Mouse (Mus musculus) neural tube, embryonic 10.5 days (tissue): ENCODE measurements around the gene Rorc.

Experiments
- DNase-seq: peaks from one replicate; pipeline ENCODE4 v3.0.0-alpha.2; 2017; ENCODE audit warnings: low spot score; ENCODE audit errors: extremely low spot score

Gene Rorc

DNA sequence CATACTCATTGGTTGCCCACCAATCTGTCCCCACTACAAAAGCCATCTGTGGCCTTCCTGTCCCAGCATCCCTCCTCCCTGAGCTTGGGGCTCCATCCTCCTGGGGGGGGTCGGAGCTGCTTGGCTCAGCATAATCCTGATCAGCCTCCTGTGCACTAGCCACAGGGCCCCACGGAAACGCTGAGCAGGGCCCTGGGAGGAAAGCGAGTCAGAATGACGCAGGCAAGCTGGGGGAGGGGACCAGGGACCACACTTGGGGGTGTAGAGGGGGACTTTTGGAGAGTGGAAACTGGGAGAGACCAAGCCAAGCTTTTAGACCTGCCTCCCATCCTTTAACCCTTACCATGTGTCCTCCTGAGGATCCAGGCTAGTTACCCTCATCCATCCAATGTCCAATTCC lies 3.3 kb downstream of the Rorc start:
- no peak for DNase-seq

DNA sequence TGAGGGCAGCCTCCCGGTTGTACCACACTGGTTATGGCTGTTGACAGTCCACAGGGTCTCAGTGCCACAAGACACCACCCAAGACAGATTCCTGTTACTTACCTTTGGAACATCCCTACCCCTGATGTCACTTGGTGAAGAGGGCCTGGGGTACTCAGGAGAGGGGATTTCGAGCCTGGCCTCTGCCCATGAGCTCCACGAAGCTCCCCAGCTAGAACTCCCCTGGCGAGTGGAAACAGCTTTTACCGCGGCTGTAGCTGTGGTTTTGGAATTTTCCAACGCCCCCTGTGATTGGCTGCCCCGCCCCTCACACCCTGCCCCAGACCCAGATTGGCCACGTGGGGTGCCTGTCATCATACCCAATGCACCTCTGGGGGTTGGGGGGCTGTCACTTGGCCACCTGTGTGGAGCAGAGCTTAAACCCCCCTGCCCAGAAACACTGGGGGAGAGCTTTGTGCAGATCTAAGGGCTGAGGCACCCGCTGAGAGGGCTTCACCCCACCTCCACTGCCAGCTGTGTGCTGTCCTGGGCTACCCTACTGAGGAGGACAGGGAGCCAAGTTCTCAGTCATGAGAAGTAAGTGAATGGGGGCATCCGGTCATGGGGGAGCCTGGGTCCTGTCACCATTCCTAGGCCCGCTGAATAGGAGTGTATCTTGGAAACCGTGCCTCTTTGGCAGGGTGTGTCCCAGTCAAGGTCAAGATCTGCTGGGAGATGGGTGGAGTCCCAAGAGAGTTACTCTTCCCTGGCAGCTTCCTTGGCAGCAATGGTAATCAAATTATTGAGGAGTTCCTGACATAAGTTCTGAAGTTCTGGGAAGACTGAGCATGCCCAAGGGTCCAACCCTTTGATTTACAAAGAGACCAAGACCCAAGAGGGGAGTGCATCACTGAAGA lies 4.7 kb downstream of the Rorc start:
- no peak for DNase-seq

DNA sequence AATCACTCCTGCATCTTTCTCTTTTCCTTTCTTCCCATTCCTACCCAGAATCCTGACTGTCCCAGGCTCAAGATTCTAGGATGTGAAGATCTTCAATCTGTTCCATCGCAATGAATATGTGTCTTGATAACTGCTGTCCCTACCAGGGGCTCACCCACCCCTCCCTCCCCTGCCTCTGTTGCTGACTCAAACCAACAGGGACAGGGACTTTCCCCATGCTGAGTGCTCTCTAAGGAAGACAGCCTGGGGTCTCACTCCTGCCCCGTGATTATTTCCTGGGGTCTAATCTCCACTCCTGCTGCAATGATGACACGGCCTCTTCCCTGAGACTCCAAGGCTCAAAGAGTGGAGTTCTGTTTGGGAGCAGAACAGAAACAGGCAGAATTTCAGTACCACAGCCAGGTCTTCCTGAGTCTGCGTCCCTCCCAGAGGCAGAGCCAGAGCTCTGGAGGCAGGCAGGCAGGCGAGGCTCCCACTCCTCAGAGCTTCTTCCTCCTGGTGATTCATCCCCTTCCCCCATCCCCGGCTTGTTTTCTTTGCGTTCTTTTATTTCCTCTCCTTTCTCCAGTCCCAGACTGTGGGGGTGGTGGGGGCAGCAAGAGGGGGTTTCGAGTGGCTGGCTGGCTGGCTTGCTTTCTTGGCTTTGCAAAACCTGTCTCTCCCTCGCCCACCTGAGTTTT lies 7.4 kb downstream of the Rorc start:
- DNase-seq, result no peak

DNA sequence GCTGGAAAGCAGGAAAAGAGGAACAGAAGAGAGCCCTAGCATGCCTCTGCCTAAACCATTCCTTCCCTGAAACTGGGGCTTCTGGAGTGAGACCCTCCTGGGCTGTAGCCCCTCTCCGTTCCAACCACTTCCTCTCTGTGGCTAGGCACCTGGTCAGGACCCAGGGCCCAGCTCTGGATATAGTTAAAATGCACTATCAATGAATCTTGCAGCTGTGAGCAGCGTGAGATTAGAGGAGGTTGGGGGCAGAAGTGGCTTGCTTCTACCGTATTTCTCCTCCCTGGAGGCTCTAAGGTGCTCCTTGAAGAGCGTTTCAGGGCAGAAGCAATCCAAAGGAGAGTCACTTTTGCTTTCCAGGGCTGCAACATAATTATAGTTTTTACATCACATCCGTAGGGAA lies 9.7 kb downstream of the Rorc start:
- no peak for DNase-seq

DNA sequence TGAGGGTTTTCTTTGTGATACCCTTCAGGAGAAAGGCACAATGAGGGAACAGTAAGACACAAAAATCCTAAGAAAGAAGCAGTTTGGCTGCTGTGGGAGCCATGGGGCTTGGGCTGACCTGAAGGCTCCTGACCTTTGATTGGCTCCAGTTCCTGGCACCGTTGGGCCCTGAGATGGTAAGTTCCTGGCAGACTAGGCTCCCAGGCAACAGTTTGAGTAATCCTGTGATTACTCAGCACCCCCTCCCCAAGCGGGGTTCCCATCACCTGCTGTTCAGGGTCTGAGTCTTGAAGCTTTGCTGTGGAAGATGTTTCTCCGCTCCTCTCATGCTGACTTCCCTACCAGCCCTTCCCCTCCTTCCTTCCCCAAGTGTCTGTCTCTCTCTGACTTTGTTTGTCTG lies 10.9 kb downstream of the Rorc start:
- no peak for DNase-seq

DNA sequence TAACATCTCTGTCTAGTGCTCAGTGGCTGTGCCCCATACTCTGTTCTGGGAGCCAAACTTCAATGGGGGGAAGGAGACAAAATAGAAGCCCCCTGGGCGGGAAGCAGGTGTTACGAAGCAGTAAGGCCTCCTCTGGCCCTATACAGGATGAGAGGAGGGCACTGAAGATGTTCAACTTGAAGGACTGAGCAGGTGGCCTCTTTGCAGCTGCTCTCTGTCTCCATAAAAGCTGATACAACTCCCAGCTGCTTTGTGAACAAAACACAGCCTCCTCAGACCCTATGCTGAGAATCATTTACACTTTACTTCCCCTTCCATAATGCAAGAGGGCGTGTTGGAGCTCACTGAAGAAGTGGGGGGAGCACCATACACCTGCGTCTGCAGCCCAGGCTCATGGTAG lies 14.1 kb downstream of the Rorc start:
- no peak for DNase-seq

DNA sequence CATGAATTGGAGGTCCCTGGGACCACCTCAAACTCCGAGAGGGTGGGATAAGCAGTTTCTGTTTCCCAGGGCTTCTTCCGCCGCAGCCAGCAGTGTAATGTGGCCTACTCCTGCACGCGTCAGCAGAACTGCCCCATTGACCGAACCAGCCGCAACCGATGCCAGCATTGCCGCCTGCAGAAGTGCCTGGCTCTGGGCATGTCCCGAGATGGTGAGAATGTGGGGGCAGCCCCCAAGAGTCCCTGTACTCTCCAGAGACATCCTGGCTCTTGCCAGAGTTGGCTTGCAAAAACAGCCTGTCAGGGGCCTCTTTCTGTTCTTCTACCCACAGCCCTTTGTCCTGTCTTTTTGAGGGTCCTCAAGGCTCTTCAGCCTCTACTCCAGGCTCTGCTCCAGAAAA lies 14.8 kb downstream of the Rorc start:
- no peak for DNase-seq

DNA sequence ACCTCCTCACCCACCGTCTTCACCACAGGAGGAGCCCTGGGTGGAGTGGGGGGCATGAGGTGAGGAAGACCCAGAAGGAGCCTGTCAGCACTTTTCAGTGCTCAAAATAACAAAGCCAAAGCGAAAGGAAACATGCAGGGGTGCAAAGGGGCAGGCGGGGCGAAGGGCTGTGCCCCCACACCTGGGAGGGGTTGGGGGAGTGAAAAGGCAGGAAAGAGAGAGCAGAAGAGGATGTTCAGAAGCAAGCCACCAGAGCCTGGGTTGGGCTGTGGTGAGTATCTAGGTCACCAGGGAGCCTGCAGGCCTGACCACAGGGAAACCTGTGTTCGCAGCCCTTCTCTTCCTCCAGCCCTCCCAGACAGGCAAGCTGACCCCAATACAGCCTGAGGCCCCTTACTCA lies 15.5 kb downstream of the Rorc start:
- no peak for DNase-seq

DNA sequence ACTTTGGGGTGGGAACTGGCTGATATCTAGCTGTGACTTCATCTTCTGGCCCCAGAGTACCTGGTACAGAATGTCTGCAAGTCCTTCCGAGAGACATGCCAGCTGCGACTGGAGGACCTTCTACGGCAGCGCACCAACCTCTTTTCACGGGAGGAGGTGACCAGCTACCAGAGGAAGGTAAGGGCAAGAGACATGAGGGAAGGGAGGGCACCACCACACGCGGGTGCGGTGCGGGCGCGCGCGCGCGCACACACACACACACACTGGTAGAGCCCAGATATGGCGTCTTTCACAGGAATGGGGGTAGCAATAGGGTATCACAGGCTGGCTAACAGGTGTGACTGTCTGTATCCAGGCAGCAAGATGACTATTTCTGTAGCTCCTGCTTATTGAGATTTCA lies 16.8 kb downstream of the Rorc start:
- DNase-seq, result no peak

DNA sequence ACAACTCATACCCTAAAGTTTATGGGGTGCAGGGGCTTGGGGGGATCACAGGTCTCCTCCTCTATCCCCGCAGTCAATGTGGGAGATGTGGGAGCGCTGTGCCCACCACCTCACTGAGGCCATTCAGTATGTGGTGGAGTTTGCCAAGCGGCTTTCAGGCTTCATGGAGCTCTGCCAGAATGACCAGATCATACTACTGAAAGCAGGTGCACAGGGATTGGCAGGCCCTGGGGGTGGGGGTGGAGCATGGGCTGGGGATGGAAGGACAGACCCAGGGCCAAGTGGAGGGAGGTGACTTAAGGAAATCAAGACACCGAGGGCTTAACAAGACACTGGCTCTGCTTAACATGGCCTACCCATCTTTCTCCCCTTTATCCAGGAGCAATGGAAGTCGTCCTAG lies 18.4 kb downstream of the Rorc start:
- DNase-seq, result no peak

DNA sequence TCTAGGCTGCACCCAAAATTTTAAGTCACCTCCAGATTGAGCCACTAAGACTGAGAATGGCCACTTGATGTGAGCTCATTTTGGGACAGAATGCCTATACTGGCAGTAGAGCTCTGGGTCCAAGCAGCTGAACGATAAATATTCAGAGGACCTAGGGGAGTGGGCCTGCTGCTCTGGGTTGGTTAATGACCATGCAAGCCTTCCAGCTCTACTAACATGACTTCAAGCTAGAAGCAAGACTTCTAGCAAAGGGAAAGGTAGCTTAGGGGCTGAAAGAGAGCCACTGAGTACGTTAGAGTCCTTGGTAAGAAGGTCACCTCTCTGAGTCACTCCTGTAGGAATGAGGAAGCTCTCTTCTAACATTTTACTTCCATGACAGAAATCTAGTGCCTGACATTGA lies 19.5 kb downstream of the Rorc start:
- no peak for DNase-seq

DNA sequence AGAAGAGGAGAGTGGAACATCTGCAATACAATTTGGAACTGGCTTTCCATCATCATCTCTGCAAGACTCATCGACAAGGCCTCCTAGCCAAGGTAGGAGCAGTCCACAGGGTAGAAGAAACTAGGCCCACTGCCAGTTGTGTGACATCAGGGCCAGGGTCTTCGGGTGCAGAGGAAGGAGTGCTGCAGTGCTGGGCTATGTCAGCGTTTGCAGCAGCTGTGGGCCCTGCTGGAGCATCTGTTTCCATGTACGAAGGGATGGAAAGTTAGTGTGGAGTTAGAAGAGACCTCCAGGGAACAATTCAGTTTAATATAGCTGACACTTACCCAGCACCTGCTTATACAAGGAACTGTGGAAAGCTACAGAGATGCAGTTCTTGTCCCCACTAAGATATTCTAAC lies 20.5 kb downstream of the Rorc start:
- no peak for DNase-seq

DNA sequence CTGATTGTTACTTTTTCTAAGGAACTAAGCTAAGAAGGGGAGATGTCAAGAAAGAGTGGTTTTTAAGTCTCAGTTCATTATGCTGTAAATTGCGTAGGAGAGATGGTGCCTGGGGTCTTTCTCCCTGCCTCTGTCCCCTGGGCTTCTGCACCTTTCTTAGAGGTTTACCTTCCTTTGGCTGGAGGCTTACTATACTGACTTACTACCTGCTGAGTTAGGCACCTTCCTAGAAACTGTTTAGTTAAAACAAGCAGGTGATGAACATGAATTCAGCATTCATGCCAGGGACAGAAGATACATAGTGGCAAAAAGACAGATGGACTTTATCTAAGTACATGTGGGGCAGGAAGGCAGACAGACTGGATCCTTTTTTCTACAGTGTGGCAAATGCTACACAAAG lies 23.7 kb downstream of the Rorc start:
- no peak for DNase-seq

DNA sequence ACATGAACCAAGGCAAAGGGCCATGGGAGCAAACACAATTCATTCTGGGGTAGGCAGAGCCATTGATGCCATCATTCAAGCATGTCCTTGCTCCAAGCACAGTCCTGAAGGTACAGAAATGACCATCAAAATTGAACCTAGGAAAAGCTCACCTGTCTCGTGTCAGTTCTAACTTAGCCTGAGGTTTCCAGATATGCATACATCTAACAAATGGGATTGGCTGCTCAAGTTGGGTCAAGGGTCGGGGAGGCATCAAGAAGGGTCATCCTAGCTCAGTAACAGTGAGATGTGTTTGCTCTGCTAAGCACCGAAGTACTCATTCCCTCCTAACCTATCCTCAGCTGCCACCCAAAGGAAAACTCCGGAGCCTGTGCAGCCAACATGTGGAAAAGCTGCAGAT lies 24.3 kb downstream of the Rorc start:
- no peak for DNase-seq

DNA sequence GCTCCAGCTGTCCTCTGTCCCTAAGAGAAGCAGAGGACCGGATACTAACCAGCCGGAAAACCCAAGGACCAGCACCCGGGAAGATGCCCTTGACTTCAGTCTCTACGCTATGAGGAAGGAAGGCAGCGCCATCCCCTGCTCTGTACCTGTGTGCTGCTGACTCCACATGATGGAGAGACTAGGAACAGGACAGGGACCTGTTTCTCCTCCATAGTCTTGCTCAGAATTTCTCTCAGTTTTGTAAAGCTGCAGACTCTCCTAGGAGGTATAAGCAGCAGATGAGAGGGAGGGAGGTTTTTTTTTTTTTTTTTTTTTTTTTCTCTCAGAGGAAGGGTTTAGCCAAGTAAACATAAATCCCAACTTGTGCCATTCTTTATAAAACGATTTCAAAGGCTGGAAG lies 25.6 kb downstream of the Rorc start, which contains the start of gene Lingo4:
Gene Lingo4 (plus strand): TSS at position 301 of the 400 bp plus-strand sequence.
- no peak for DNase-seq

DNA sequence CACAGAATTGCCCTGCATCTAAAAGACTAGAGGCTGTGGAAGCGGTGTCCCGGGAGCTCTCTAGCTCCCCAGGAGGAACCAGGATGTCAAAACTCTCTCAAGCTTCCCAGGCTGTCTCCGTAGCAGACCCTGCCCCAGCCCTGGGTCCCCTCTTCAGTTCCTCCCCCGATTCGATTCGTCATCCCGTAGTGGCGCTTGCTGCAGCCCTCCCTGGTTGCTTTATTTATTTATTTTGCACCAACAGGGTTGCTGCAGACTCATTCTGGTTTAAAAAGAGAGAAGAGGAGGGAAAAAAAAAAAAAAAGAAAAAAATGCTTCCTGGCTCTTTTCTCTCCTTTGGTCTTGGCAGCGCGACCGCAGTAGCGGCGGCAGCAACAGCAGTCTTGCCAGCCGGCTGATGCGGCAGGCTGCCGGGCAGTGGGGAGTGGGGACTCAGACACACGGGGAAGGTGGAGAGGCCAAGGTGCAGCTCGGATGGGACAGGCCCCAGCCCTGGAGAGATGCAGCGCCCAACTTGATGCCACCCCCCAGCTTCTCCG lies 26.4 kb downstream of the Rorc start:
- DNase-seq, result peak; percentile 55

DNA sequence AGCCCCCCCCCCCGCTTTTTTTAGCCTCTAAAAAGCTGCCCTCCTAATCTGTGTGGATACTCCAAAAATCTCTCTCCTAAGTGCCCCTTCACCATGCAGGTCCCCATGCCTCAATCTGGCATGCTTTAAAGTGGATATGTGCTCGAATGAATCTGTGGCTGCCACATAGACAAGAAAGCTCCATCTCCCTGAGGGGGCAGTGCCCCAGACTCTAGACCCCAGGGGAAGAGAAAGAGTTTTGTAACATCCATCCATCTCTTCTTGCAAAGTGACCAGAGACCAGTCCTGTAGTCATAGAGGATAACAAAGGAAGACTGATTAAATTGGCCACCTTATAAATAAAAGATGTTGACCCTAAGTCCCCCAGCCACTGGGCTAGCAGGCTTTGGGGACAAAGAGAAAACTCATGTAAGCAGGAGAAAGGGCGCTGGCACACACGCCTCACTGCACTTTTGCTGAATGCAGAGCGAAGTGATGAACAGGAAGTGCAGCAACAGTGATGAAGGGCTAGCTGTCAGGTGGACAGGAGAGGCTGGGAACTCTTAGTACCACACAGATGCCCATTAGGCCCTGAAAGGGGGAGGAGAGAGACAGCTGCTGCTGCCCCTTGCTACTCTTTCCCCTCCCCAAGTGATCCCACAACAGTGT lies 27.2 kb downstream of the Rorc start:
- DNase-seq, result peak; percentile 33

DNA sequence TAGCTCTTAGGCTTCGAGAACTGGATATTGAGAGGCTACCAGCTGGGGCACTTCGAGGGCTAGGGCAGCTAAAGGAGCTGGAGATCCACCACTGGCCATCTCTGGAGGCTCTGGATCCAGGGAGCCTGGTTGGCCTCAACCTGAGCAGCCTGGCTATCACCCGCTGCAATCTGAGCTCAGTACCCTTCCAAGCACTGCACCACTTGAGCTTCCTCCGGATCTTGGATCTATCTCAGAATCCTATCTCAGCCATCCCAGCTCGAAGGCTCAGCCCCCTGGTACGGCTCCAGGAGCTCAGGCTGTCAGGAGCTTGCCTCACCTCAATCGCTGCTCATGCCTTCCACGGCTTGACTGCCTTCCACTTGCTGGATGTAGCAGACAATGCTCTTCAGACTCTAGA lies 29.9 kb downstream of the Rorc start:
- no peak for DNase-seq

DNA sequence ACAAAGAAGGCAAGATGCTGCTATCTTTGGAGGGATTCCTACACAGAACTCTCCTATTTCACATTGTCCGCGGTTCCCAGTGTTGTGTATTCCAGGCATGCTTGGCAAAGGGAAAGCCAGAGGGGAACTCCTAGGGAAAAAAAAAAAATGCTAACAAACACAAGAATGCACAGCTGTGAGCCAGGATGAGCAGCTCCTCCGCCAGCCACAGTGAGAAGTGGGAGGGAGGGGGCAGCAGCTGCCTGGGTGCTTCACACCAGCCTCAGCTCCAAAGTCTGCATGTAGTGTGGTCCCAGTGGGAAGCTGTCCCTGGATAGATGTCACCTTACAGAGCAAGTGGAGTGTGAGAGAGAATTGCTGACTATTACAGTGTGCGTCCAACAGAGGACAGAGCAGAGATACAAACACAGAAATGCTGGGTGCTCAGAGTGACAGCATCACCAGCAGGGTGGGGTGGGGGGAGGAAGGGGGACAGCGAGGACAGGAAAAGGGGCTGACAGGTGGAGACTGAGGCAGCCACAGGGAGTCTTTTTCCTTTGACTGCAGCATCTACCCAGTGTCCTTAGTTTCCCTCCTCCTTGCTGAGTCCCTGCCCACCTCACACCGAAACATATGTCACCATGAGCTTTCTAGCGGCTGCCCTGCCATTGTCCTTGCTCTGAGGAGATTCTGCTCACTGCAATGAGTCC lies 31.9 kb downstream of the Rorc start:
- DNase-seq, result no peak

DNA sequence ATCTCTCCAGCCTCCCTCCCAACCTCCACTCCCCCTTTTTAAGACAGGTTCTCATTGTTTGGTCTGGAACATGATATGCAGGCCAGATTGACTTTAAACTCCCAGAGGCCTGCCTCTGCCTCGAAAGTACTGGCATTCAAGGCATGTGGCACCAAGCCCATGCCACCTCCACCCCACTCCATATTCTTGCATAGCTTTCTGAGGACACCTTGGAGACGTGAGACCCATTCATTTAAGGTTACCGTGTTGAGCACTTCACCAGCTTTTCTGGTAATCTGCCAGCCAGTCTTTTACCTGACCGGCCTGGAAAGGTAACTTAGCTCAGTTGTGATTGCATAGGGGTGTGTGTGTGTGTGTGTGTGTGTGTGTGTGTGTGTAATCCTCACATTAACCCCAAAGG lies 33.0 kb downstream of the Rorc start:
- no peak for DNase-seq

DNA sequence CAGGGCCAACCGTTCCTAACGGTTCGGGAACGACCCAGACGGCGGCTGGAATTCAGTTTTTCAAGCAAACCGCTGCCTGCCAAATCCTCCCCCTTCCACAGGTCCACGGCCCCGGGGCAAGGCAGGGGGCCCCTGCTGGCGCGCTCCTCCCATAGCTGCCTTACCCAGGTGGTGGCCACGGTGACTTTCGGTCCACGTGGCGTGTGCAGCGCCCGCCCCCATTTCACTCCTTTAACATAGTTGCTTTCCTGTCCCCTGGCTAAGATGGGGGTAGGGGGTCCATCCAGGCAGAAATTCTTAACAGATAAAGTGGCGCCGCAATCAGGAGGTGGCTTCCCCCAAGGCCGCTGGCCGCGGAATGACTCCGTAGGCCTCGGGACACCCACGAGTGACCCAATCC lies 39.9 kb downstream of the Rorc start:
- no peak for DNase-seq
